Mouse (Mus musculus) T-helper 1 cell (primary cell): ENCODE results near the gene Nudt9.

Experiments used
- in situ Hi-C: fragments of 300-600 bp; cut with MboI, MseI; formaldehyde crosslinking; loops from one replicate; pipeline ENCODE4 v1.15.1; 2025; ENCODE audit warnings: high pct_unique_total_duplicates

Nudt9 gene

DNA sequence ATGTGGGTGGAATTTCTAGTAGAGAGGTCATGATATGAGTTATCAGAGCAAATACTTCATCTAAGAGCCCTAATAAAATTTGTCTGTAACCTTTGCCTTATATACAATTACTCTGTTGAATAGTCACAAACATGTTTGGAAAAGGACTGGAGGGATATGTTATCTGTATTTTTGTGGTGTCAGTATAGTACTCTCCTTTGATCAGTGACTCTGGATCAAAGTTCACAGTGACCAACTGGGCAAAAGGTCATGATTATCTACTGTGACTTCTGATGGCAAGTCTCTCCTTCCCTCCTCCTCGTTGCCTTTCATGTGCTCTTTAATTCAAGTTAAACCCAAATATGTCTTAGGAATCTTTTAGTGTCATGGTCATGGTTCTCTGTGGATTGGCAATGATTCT, 10.3 kb upstream of the Nudt9 start:
- in situ Hi-C loops: loop anchor here (5.0 kb wide), 1 partner anchor 34 kb away; no protein-coding TSS in a partner anchor

DNA sequence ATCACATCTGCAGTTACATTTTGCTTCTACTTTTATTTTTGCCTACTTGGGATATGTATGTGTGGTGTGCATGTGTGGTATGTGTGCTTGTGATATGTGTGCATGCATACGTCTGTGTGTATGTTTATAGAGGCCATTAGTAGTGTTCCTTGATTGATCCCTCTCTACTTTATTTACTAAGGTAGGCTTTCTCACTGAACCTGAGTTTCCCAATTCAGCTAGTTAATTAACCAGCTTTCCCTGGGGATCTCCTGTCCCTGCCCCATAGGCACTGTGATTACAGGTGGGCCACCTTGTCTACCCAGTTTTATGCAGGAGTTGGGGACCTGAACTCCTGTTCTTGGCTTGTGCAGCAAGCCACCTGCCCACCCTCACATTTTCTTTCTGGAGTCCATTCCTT, 9.4 kb upstream of the Nudt9 start:
- in situ Hi-C loops: loop anchor here (5.0 kb wide), 1 partner anchor 34 kb away; no protein-coding TSS in a partner anchor

DNA sequence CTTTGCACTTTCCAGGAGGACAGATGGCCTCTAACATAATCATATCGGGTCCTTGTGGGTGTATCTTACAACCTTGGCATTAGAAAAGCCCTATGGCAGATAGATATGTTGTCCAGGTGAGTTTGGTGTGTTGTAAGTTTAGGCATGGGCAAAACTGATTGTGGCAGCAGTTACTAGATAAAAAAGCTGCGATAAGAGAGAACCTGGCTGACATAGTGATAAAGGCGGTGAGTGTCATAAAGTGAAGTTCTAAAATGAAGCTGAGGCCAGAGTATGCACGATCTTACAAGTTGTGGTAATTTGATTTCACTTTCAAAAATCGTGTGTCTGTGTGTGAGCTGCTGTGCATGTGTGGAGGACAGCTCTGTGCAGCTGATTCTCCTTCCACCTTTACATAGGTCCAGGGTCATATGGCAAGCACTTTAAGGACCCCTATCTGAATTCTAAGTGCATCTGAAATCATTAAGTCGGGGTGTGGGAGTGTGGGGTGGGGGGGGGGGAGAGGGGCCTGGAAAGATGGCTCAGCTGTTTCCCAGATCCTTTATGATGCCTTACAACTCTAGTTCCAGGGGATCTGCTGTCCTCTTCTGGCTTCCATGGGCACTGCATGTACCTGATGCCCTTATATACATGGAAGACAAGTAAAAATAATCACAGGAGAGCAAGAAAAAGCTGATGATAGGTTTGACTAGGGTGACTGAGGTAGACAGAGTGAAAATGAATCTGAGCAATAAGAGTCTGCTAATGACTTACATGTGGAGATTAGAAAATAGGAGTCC, 6.8 kb upstream of the Nudt9 start:
- in situ Hi-C loops: loop anchor here (5.0 kb wide), 1 partner anchor 37 kb away; no protein-coding TSS in a partner anchor

DNA sequence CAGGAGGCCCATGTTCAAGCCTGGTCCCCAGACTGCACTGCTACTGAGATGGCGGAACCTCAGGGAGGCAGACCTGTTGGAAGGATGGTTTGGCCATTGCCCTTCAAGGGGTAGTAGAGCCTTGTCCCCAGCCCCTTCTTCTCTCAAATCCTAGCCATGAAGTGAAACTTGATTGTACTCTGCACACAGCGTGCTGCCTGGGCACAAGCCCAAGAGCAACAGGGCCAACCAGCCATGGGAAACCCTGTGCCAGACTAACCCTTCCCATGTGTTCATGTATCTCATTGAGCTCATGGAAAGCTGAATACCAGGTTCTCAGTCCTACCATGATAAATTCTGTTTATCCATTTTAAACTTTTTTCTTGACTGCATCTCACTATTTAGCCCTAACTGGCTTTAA, 3.2 kb upstream of the Nudt9 start:
- in situ Hi-C loops: loop anchor here (5.0 to 10.0 kb wide), 2 partner anchors 296 to 358 kb away; no protein-coding TSS in a partner anchor

DNA sequence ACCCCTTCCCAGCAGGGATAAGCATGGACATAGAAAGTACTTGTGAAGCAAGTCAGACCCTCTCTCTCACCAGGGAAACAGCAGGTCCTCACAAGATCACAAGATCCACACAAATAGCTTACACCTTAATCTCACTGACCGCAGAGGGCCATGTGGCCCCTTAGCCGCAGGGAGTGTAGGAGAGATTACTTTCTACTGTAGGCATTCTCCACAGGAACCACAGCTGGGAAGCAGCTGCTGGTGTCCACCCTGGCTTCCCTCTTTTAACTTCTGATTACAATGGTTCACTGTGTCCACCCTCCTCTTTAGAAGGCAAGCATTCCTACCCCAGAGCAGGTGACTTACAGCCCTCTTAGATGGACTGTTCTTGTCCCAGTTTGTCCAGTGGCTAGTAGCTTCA, 2.4 kb upstream of the Nudt9 start:
- in situ Hi-C loops: loop anchor here (5.0 to 10.0 kb wide), 2 partner anchors 296 to 359 kb away; no protein-coding TSS in a partner anchor

DNA sequence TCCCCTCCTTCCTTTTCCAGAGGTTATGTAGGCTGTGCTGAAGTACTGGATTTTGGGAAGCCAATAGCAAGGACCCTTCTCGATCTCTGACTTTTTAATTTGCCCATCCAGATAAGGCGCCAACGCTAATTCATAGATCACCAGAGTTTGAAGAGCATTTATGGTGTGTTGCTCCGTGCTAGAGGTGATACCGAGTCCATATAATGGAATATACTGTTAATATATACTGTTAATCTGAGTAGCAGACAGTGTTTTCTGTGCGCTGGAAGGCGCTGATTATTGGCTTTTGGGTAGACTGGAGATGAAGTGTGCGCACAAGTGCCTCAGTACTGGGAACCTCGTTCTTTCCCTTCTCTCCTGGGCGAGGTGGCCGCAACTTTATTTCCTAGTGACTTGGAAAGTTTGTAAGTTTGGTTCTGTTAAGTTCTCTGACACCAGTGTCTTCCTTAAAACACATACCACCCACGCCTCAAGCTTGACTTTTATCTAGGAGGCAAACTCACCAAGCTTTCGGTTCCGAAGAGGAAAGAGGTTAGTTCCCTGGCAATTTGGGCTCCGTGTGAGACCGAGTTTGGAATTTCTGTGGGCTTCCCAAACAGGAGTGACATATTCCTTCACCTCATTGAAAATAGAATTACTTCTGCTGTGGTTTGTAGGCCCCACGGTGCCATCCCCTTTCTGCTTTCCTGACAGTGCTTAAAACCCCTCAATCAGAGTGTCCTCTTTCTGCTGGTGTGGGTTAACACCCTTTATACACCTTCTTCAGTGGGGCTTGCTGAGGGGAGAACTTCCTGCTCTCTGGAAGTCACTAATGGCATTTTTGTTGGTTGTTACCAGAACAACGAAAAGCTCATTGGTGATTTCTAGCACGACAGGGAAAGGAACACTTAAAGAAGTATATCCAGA, 1.3 kb downstream of the Nudt9 start:
- in situ Hi-C loops: loop anchor here (10.0 kb wide), 1 partner anchor 363 kb away; no protein-coding TSS in a partner anchor

DNA sequence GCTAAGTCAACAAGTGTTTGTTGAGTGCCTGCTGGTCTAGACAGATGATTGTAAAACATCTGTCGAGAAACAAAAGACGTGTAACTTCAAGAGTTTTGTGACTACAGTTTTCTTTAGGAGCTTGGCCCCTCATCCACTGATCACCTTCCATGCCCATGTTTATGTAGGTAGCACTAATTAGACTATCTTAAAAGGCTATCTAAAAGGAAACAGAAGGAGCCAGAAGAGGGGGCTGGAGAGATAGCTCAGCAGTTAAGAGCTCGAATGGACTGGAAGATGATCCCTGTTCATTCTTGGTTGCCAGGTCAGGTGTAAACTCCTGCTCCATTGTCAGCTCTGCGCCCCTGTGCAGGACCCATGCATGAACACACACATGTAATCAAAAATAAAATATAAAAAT, 2.0 kb downstream of the Nudt9 start:
- in situ Hi-C loops: loop anchor here (10.0 kb wide), 1 partner anchor 363 kb away; no protein-coding TSS in a partner anchor

DNA sequence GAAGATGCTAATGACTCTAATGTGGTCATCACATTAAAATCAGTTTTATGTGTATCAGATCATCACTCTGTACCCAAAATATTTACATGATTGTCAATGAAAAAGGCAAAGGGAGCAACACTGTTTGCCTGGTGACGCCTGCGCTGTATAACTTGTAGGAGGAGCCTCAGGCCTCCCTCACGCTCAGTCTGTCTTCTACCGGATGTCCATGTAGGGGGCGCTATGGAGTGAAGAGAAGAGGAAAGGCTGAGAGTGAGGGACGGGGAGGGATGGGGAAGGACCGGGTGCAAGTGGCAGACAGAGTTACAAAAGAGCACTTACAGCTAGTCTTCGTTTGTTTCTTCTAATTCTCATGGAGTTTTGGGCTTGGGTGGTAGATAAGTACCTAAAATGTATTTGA, 6.8 kb downstream of the Nudt9 start:
- in situ Hi-C loops: loop anchor here (10.0 kb wide), 1 partner anchor 1682 kb away; no protein-coding TSS in a partner anchor

DNA sequence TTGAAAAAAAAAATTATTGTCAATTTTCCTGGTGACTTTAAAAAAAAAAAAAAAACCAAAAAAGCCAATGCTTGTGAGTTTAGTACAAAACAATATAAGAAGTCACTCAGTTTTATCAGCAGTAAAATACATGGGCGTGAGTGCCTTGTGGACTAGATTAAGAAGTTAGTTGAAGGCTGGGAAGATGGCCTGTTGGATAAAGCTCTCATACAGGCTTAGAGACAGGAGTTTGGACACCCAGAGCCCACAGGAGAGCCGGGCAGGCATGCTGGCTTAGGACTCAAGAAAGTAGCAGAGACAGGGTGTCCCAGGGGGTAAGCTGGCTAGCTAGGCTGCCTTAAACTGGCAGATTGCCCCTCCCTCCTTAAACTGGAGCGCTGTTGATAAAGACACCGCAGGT, 8.8 kb downstream of the Nudt9 start:
- in situ Hi-C loops: loop anchor here (10.0 kb wide), 1 partner anchor 1680 kb away; no protein-coding TSS in a partner anchor

DNA sequence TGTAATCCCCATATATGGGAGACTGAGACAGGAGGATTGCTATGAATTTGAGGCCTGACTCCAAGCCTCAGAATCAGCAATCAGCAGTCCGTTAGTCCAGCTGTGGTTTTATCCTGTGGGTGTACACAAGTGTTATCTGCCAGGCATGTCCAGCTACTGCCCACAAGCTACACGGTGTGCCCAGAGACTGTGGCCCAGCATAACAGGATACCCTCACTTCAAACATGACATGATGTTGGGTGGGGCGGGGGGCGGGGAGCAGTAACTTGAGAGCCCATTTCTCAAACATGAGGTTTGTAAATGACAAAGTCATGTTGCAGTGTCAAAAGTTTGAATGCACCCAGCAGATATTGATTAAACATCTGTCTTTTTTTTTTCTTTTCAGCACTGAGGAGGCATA, 9.7 kb downstream of the Nudt9 start:
- in situ Hi-C loops: loop anchor here (10.0 kb wide), 1 partner anchor 1679 kb away; no protein-coding TSS in a partner anchor

DNA sequence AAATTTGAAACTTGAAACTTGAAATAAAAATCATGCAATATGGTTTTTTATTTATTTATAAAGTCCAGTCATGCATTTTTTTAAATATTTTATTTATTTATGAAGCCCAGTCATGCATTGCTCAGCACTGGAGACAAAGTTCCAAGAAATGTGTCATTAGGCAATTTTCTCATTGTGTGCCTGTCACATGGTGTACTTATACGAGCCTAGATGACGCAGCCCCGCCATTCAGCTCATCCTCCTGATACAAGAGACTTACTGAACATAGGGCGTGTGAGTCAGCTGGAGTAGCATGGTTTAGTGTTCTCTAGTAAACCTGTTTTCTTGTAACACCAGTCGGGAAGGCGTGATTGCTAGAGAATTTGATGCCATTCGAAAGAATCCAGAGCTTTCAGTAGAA, 10.2 kb downstream of the Nudt9 start:
- in situ Hi-C loops: loop anchor here (10.0 kb wide), 1 partner anchor 1679 kb away; no protein-coding TSS in a partner anchor

DNA sequence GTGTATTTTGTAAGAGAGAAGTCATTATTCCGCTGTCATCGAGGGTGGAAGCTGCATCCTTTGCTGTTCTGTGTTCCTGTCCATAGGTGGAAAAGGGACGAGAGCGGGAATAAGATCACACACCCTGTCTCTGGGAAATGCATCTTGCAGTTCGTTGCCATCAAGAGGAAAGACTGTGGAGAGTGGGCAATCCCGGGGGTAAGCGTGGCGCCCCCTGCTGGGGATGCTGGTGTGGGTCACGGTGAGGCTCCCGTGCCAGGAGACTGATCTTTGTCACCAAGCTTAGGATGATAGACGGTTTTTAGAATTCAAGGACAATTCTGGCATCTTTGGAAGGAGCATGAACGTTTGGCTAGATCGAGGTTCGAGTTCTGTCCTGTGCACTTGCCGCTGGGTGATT, 11.9 kb downstream of the Nudt9 start:
- in situ Hi-C loops: loop anchor here (10.0 kb wide), 1 partner anchor 1677 kb away; no protein-coding TSS in a partner anchor

DNA sequence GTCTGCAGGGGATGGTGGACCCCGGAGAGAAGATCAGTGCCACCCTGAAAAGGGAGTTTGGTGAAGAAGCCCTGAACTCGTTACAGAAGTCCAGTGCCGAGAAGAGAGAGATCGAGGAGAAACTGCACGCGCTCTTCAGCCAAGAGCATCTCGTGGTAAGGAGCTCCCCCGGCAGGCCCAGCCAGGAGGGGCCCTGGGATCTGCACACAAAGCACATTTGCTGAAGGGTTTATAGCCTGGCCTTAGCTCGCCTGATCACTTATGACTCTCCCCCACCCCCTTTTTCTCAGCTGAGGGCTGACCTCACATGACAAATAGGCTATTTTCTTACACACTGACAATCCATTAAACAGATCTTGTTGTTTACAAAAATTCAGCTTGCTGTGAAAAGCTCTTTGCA, 13.5 kb downstream of the Nudt9 start:
- in situ Hi-C loops: loop anchor here (10.0 kb wide), 1 partner anchor 1675 kb away; no protein-coding TSS in a partner anchor

DNA sequence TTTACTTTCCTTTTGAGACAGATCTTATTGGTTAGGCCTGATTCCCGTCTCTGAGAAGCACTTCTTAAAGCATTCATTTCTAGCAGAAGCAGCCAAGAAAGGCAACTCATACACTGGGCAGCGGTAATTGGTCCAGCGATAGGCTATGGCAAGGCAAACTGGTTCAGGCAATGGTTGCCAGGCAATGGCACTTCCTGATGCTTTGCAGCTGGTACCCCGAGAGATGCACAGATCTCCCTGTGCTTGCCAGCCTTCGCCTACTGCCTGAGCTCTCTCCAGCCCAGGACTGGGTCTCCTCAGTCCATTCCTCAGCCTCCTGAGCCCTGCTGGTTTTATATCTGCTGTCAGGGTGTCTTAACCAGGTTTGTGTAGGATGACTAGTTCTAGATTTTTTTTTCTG, 14.3 kb downstream of the Nudt9 start:
- in situ Hi-C loops: no loop called here

DNA sequence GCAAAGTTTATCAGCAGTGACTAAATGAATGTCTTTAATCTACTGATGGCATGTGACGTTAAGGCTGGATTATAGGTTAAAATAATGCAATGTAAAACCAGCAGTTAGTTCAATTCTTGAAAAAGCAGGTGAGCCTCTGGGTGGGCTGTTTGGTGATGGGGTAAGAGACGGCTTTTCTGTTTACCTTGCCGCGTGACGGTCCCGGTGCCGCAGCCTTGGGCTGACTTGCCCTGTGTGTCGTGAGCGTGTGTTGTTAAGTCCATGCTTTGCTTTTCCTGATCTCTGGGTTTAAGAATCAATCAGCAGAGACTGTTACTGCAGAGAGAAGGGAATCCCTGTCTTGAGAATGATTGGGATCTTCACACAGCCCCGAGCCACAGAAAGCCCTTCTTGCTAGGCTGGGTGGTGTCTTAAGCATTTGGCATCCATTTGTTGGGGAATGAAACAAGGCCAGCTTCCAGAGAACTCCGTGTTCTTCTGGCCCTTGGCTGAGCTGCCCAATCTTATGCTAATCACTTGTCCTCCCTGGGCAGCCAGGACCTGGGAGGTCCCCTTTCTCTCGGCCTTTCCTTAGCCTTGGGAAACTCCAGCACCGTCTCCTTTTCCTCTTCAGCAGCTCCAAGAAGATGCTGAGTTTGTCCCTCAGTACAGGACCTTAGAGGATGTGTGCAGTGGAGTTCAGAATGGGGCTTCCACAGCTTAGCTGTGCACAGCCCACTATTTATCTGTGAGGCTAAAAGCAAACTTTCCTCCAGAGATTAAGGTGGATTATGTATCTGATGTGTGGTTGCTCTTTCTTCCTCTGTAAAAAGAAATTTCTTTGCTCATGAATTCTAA, 16.0 kb downstream of the Nudt9 start:
- in situ Hi-C loops: no loop called here

DNA sequence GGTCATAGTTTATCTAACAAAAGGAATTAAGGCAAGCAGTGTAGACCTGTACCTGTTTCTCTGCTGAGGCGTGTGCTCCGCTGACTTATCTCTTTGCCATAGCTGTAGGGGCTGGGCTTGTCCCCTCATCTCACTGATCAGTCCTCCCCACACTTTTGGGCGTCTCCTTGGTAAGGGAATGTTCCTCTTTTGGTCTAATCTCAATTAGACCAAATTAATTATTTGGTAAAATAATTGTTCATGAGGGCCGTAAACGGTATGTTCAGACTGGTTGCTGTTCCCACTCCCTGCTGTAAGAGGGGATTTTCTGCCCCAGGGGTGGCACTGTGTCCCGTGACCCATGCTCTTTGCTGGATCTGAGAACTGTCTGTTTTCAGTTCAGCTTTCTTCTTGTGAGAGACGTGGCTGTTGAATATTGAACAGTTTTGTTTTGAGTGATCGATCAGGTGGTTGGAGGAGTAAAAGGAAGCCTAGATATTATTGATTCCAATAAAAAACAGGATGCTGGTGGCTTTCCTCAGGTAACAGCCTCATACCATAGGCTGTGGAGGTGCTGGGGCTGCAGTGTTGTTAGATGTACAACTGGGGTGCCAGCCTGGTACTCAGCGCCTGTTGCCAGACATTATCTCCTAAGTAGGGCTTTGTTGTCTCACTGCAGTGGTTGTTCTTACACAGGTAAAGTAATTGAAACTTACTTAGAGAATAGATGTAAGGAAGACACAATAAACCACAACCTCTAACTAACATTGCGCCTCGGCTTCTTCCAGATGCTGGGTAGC, 16.9 kb downstream of the Nudt9 start:
- in situ Hi-C loops: no loop called here

DNA sequence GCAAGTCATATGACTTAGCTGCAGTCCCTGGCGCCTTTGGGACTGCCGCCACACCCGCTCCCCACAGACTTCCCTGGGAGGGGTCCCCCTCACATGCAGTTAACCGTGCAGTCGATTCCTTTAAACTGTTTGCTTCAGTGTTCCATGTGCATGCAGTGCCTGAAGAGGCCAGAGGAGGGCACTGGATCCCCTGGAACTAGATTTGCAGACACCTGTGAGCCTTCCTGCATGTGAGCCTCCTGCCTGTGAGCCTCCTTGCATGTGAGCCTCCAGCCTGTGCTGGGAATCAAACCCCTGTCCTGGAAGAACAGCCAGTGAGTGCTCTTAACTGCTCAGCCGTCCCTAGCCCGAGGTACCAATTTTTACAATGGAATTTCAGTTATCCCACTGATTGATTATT, 22.6 kb downstream of the Nudt9 start:
- in situ Hi-C loops: no loop called here

DNA sequence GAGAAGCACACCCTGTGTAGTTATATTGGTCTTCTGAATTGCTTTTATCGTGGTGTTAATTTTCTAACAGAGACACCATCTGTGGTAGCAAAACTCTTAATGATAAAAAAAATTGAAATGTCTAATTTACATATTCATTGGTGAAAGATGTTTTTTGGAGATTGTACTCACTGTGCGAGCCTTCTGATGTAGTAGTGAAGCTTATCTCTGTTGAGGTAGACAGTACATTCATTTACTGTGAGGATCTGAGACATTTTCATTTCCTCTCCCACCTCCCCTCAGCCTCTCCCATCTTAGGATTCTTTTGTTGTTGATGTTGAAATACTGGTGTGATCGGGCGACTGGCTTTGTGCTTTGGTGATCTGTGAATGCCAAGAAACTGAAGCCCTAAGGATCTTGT, 24.9 kb downstream of the Nudt9 start:
- in situ Hi-C loops: no loop called here

DNA sequence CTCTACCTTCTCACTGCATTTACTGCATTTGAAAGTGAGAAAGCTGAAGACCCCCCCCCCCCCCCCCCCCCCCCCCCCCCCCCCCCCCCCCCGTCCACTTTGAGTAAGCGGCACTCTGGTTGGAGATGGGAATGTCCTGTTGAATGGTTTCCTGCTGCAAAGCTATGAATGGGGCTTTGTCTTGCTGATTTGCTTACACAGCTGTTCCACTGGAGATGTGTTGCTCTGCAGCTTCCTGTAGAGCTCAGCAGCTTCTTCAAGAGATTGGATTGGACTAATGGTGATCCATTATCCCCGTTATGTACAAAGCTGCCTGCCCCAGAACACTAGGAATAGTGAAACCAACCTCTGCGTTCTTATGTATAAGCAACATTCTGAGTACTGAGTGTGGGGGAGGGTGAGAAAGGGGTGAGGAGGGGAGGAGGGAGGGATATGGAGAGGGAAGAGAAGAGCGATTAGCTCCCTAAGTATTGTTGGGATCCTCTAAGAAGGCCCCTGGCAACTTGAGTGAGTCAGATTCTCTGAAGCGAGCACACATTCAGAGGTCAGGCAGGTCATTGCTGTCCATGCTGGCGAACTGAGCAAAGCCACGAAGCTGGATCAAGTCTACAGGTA, 26.3 kb downstream of the Nudt9 start:
- in situ Hi-C loops: no loop called here

DNA sequence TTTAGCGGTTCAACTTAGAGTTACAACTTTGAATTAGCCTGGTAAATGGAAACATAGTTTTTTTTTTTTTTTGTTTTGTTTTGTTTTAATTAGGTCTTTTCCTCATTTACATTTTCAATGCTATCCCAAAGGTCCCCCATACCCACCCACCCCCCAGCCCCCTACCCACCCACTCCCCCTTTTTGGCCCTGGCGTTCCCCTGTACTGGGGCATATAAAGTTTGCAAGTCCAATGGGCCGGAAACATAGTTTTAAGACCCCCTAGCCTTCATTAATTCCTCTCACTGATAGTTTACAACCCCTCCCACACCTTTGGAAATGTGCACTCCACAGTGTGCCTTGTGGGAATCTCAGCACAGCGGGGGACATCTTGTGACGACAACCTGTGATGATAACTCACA, 27.5 kb downstream of the Nudt9 start:
- in situ Hi-C loops: no loop called here
